ENCODE assay signal across 9 mouse cellular contexts in the genomic region with DNA sequence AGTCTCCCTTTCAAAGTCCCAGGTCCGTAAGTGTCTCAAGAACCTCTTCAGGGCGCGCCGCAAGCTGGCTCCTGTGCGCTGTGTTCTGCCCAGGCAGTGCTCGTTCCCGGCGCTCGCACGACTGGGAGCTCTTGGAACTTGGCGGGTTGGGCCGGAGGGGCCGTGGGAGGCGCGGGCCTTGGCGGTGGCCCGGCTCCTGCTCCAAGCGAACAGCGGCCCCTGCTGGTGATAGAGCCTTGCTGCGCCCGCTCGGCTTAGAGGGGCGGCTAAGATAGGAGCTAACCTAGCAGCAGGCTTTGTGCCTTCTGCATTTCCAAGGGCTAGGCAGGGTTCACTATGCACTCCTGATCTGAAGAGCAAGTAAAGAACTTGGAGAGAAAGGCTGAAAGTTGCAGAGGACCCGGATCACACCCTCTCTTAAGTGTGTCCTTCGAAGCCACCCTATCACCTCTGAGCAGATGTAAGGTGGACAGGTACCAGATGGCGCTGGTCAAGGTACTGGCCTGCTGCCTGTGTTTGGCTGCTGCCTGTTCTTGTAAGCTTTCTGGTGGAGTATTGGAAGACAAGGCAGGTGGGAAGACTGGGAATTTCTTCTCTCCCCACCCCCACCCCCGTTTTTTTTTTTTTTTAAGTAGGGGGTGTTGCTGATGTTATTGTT. TPM values are rescaled to one million over a fixed set of nuclear protein-coding genes. Genes with fewer than 3 reads are reported as not detected.
DNase-seq lines count a peak whose midpoint lies in the region; ATAC-seq and TF ChIP-seq lines count a peak whose summit lies in the region.
"Had no signal": no experiment of that assay in that cellular context is flagged by ENCODE, and none has a peak within 500 bp of the region (broad histone marks: within the 10 kb centered on the region; RNA-seq: fewer than 3 reads in every experiment).

Gene Rprm (minus strand): TSS at position 123 of the 658 bp plus-strand sequence.

- peak; percentile 96 for ATAC-seq in hindbrain, embryonic 15.5 days (ENCODE audit: low FRiP score, low read depth)

- peak; percentile 93 for TF ChIP-seq CTCF in gastrocnemius, adult 2 months (IDR thresholded peaks at IDR 0.05)

- H3K9me3 ChIP-seq in hindbrain, embryonic 15.5 days = no peaks in the 10 kb centered on the region

- peak within 1 kb of the TSS; percentile 24; the same call in 1 of the 2 replicates for H3K27ac ChIP-seq in gastrocnemius, adult 2 months
- H3K27ac ChIP-seq in hindbrain, embryonic 15.5 days (replicated peaks) = peak within 1 kb of the TSS; percentile 77

- H3K4me2 ChIP-seq in hindbrain, embryonic 15.5 days = peak within 1 kb of the TSS; percentile 88

- DNase-seq in WW6 (ENCODE audit: low read depth, low spot score) = peak; percentile 75
- peak; percentile 93 to 94 for DNase-seq in cerebellum, postnatal 36 days
- DNase-seq in gastrocnemius, adult 2 months = peak; percentile 88
- peak; percentile 91 to 92 for DNase-seq in layer of hippocampus, postnatal 36 days
- DNase-seq in lung, postnatal 14 days = peak; percentile 90
- DNase-seq in retina, postnatal 7 days (ENCODE audit: low read depth, low spot score) = peak; percentile 87
- DNase-seq in urinary bladder, adult 18-20 months (ENCODE audit: low spot score in 2 of 2) = peak; percentile 70 to 82

- peaks cover 19% of the 10 kb centered on the region for H3K4me1 ChIP-seq in hindbrain, embryonic 15.5 days (replicated peaks)

- intact Hi-C loops in gastrocnemius, adult 2 months (cut with DNase I) = loop anchor here (10.0 kb wide), 1 partner anchor 751 kb away; no protein-coding TSS in a partner anchor

- H3K4me3 ChIP-seq in gastrocnemius, adult 2 months = peak within 1 kb of the TSS; percentile 70
- H3K4me3 ChIP-seq in hindbrain, embryonic 15.5 days = peak within 1 kb of the TSS; percentile 63

- H3K27me3 ChIP-seq in hindbrain, embryonic 15.5 days = 0 out of 2 replicates have a peak, but pooled peaks cover 2% of the 10 kb centered on the region

- H3K9ac ChIP-seq in hindbrain, embryonic 15.5 days = peak within 1 kb of the TSS; percentile 51

- 4% methylated on average over 27 of the region's 27 CpGs for WGBS in hindbrain, embryonic 15.5 days

- H3K36me3 ChIP-seq in hindbrain, embryonic 15.5 days = no peaks in the 10 kb centered on the region

RNA-seq across cellular contexts. Expression of gene Rprm, which starts in this region (rescaled TPM):
- total RNA-seq in gastrocnemius, adult 2 months (2021) = not detected
- 162 and 175 TPM in 2 replicates for polyA plus RNA-seq in hindbrain, embryonic 15.5 days (2015; fragmentation: Nextera tagmentation; extraction: Ambion mirVana)
- 10 to 100 TPM; 44.6 to 46.6 TPM for total RNA-seq in layer of hippocampus, postnatal 36 days (2021)
- total RNA-seq: MEL had no signal

Comparison
In these comparisons a context has a peak if more than half of its experiments do, and no peak if none do; other contexts are left out.
1. Peak in every context shown above with its lines: DNase-seq, ATAC-seq, H3K4me3 ChIP-seq and H3K27ac ChIP-seq.
2. RNA of gene Rprm (total RNA-seq): 44.6 to 46.6 TPM in layer of hippocampus, postnatal 36 days; not detected in gastrocnemius, adult 2 months; every median in the first group is over 10 times any median in the second.
3. Peak in DNase-seq, H3K4me3 ChIP-seq and H3K27ac ChIP-seq in gastrocnemius, adult 2 months; RNA of the gene not detected or under 1 TPM.